Mouse (Mus musculus): Measurements from ENCODE around the gene Ppox.

- TF ChIP-seq CTCF (IDR thresholded peaks at IDR 0.05) = no peak
- no peak for TF ChIP-seq EP300 (IDR thresholded peaks at IDR 0.05; ENCODE audit: insufficient read depth, low read depth, low read length)
- TF ChIP-seq POLR2A (IDR thresholded peaks at IDR 0.05; ENCODE audit: insufficient read depth, low read depth, low read length) = no peak
Observed at GRCm38 (mm10) chr1:171285096-171285892, 4.3 kb upstream of the Ppox start.

Measured in heart, adult 2 months (tissue).